Mouse (Mus musculus) bone marrow, adult 2 months (tissue): Measurements from ENCODE around the gene Mtfr2.

Experiments used
- CTCF ChIP-seq: fragments of 200-500 bp; IDR thresholded peaks from 2 replicates; pipeline ENCODE4 v1.5.1; 2011; ENCODE audit warnings: low read length, control low read depth; ENCODE audit not compliant: control insufficient read depth, insufficient read depth
- POLR2A ChIP-seq: fragments of 200-500 bp; IDR thresholded peaks from 2 replicates; pipeline ENCODE4 v1.6.1; 2011; ENCODE audit warnings: low read depth, mild to moderate bottlenecking, control low read depth, low read length, borderline replicate concordance; ENCODE audit not compliant: control insufficient read depth

- TF ChIP-seq CTCF: no peak
- no peak for TF ChIP-seq POLR2A
These were observed 55.4 kb downstream of the Mtfr2 start for GRCm38 (mm10) chr10:20402941-20403340.
